Mouse (Mus musculus): ENCODE data around the gene Bcl2. TPM values are rescaled to one million over a fixed set of nuclear protein-coding genes. Genes with fewer than 3 reads are reported as not detected.

Bcl2 gene
- total and polyA plus RNA-seq, 2 experiments from 2014 or later, result 9.0 to 13.5 TPM

DNA sequence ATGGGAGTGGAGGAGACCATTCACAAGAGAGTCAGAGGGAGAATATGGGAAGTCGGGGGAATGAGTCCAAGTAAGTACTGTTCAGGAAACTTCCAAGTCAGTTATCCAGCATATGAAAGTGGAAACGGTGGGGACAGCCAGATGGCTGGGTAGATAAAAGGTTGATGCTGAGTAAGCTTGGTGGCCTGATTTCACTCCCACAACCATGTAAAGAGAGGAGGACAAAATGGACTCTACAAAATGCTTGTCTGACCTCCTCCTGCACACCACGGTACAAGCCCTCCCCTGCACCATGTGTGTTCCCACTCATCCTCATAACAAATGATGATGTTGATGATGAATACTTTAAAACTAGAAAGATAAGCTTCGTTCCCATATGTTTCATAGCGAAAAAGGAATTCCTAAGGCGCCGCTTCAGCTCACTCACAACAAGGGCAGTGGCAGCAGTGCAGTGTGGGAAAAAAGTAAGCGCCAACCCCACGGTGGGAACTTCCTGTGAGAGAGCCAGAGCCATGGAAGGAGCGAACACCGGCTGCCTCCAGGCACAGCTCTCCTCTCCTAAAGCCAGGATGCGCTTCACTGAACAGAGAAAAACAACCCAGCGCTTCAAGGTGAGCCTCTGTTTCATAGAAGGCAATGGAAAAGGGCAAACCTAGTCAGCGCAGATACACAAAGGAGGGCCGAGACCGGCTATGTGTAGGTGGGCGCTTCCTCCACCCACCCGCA, 26.5 kb downstream of the Bcl2 start:
- Histone ChIP-seq H3K27ac (ENCODE audit: low read depth, low read length) (no peak overlapping the region), H3K9me3 (ENCODE audit: low read length) (no peaks in the 10 kb centered on the region), H3K36me3 (ENCODE audit: insufficient read depth, low read length) (no peaks in the 10 kb centered on the region), H3K4me2 (ENCODE audit: low read depth, low read length, poor library complexity, severe bottlenecking) (no peak overlapping the region), H3K4me3 (ENCODE audit: low read depth, low read length) (no peak overlapping the region), H3K27me3 (ENCODE audit: insufficient read depth, low read length) (no peaks in the 10 kb centered on the region), H3K4me1 (ENCODE audit: insufficient read depth, low read length) (0 out of 2 replicates have a peak, but pooled peaks cover 3% of the 10 kb centered on the region), H3K9ac (replicated peaks; ENCODE audit: low read length, poor library complexity, severe bottlenecking) (no peak overlapping the region)
- DNase-seq (ENCODE audit: low spot score) (no peak), ATAC-seq (ENCODE audit: low FRiP score) (no peak)
- no peak for TF ChIP-seq CTCF (IDR thresholded peaks at IDR 0.05)
- 86% methylated on average over 18 of the region's 18 CpGs for WGBS

DNA sequence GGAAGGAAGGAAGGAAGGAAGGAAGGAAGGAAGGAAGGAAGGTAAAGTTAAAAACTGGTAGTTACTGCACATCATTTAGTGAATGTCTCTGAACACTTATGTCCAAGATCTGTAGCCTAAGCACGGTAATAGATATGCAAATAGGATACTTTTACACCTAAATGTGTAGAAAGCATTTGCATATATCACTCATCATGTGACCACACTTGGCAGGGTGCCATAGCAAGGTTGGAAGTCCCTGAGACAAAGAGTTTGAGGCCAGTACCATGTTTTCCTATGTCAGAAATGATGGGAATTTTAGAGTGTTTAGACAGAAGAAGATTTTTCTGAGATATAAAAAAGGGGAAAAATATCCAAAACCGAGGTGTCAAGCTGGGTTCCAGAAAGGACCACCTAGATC, 28.4 kb downstream of the Bcl2 start:
- Histone ChIP-seq H3K9me3 (ENCODE audit: low read length) (no peaks in the 10 kb centered on the region), H3K4me2 (ENCODE audit: low read depth, low read length, poor library complexity, severe bottlenecking) (no peak overlapping the region), H3K9ac (replicated peaks; ENCODE audit: low read length, poor library complexity, severe bottlenecking) (no peak overlapping the region), H3K27me3 (ENCODE audit: insufficient read depth, low read length) (no peaks in the 10 kb centered on the region), H3K36me3 (ENCODE audit: insufficient read depth, low read length) (no peaks in the 10 kb centered on the region), H3K4me3 (ENCODE audit: low read depth, low read length) (no peak overlapping the region), H3K4me1 (ENCODE audit: insufficient read depth, low read length) (0 out of 2 replicates have a peak, but pooled peaks cover 3% of the 10 kb centered on the region), H3K27ac (ENCODE audit: low read depth, low read length) (no peak overlapping the region)
- ATAC-seq (ENCODE audit: low FRiP score) (no peak), DNase-seq (ENCODE audit: low spot score) (no peak)
- 69% methylated on average over 2 of the region's 2 CpGs for WGBS
- no peak for TF ChIP-seq CTCF (IDR thresholded peaks at IDR 0.05)

DNA sequence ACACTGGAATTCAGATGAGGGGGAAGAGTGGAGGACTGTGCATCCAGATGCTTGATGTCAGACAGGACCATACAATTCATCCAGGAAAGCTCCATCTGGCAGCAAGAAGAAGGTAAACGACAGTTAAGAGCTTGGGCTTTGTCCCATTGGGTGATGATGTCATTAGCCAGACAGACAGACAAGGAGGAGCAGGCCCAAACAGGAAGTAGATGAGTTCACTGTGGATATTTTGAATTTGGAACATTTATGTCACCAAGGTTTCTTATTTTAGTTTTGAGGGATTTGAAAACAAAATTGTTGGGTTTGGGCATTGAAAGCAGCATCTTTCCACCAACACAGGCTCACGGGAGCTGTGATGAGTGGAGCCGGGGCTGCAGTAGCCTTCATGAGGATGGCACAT, 29.5 kb downstream of the Bcl2 start:
- no peak for TF ChIP-seq CTCF (IDR thresholded peaks at IDR 0.05)
- no peak overlapping the region for H3K27ac ChIP-seq (ENCODE audit: low read depth, low read length)
- 86% methylated on average over 3 of the region's 3 CpGs for WGBS
- no peak for DNase-seq (ENCODE audit: low spot score)
- H3K36me3 ChIP-seq (ENCODE audit: insufficient read depth, low read length), result no peaks in the 10 kb centered on the region
- ATAC-seq (ENCODE audit: low FRiP score), result no peak
- 0 out of 2 replicates have a peak, but pooled peaks cover 3% of the 10 kb centered on the region for H3K4me1 ChIP-seq (ENCODE audit: insufficient read depth, low read length)
- no peaks in the 10 kb centered on the region for H3K9me3 ChIP-seq (ENCODE audit: low read length)
- no peak overlapping the region for H3K4me2 ChIP-seq (ENCODE audit: low read depth, low read length, poor library complexity, severe bottlenecking)
- no peaks in the 10 kb centered on the region for H3K27me3 ChIP-seq (ENCODE audit: insufficient read depth, low read length)
- no peak overlapping the region for H3K4me3 ChIP-seq (ENCODE audit: low read depth, low read length)
- H3K9ac ChIP-seq (replicated peaks; ENCODE audit: low read length, poor library complexity, severe bottlenecking), result no peak overlapping the region

DNA sequence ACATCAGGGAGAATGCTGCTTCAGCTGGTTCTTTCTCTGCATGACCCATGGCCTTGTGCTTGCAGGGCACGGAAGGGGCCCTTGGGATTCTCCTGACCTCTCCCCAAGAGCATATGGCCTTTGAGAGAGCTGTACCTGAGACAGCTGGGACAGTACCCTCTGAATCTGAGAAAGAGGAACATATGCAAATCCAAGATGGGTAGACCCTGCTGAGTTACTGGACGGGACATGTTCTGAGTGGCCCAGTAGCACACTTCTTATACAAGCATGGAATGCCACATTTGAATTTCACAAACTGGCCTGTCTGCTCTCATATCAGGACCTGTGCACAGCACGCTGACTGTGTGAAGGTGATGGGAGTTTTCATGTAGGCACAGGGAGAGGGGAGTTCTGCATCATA, 31.2 kb downstream of the Bcl2 start:
- 88% methylated on average over 3 of the region's 3 CpGs for WGBS
- ATAC-seq (ENCODE audit: low FRiP score), result no peak
- no peaks in the 10 kb centered on the region for H3K4me1 ChIP-seq (ENCODE audit: insufficient read depth, low read length)
- no peak overlapping the region for H3K4me2 ChIP-seq (ENCODE audit: low read depth, low read length, poor library complexity, severe bottlenecking)
- no peaks in the 10 kb centered on the region for H3K27me3 ChIP-seq (ENCODE audit: insufficient read depth, low read length)
- H3K4me3 ChIP-seq (ENCODE audit: low read depth, low read length), result no peak overlapping the region
- TF ChIP-seq CTCF (IDR thresholded peaks at IDR 0.05), result no peak
- H3K27ac ChIP-seq (ENCODE audit: low read depth, low read length), result no peak overlapping the region
- no peaks in the 10 kb centered on the region for H3K36me3 ChIP-seq (ENCODE audit: insufficient read depth, low read length)
- no peaks in the 10 kb centered on the region for H3K9me3 ChIP-seq (ENCODE audit: low read length)
- no peak overlapping the region for H3K9ac ChIP-seq (replicated peaks; ENCODE audit: low read length, poor library complexity, severe bottlenecking)
- DNase-seq (ENCODE audit: low spot score), result no peak

DNA sequence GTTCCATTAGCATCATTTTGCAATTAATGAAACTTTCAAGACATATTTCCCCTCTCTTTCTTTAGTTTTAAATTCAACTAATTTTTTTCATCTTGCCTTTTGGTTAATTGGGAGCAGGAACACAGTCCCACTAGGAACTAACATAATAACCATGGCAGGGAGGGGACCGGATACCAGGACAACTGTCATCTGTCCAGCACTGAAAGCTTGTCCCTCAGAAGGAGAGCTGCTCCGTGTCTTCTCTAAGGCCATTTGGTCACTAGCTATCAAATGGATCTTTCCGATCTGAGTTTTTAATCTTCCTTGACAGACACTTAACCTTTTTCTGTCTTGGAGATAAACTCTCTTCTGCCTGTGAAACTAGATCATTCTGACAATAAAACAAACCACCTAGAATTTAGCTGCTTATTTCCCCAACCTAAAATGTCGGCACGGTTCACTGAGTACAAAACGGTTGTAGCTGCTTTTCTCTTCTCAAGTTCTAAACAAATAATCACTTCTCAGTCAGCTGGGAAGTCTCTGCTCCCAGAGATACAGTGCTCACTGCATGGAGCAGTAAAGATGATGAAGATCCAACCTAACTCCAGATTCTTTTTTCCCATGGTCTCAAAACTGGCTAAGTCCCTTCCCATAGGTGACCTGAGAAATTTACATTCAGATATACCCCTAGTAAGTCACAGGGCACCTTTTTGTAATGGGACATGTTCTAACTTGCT, 34.1 kb downstream of the Bcl2 start:
- WGBS, result 74% methylated on average over 6 of the region's 6 CpGs
- Histone ChIP-seq H3K27ac (ENCODE audit: low read depth, low read length) (no peak overlapping the region), H3K27me3 (ENCODE audit: insufficient read depth, low read length) (no peaks in the 10 kb centered on the region), H3K4me2 (ENCODE audit: low read depth, low read length, poor library complexity, severe bottlenecking) (no peak overlapping the region), H3K4me3 (ENCODE audit: low read depth, low read length) (no peak overlapping the region), H3K36me3 (ENCODE audit: insufficient read depth, low read length) (no peaks in the 10 kb centered on the region), H3K9me3 (ENCODE audit: low read length) (no peaks in the 10 kb centered on the region), H3K9ac (replicated peaks; ENCODE audit: low read length, poor library complexity, severe bottlenecking) (no peak overlapping the region), H3K4me1 (ENCODE audit: insufficient read depth, low read length) (no peaks in the 10 kb centered on the region)
- no peak for TF ChIP-seq CTCF (IDR thresholded peaks at IDR 0.05)
- ATAC-seq (ENCODE audit: low FRiP score) (no peak), DNase-seq (ENCODE audit: low spot score) (no peak)

DNA sequence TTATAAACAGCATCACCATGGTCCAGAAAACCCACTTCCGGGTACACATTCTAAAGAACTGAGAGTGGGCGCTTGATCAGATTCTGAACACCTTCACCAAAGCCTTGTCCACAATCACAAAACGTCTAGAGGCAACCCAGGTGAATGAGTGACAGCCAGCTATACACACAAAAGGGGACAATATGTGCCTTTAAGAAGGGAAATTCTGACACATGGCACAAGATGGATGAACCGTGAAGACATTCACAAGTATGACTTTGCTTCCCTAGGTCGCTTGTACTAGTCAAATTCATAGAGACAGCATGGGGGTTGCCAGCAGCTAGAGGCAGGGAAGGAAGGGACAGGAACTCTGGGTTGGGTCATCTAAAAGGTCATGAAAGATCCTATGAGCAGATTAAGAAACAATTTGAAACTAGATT, 36.0 kb downstream of the Bcl2 start:
- H3K36me3 ChIP-seq (ENCODE audit: insufficient read depth, low read length), result no peaks in the 10 kb centered on the region
- WGBS, result 88% methylated on average over 5 of the region's 5 CpGs
- no peak overlapping the region for H3K27ac ChIP-seq (ENCODE audit: low read depth, low read length)
- ATAC-seq (ENCODE audit: low FRiP score), result no peak
- H3K9me3 ChIP-seq (ENCODE audit: low read length), result no peaks in the 10 kb centered on the region
- no peak overlapping the region for H3K4me3 ChIP-seq (ENCODE audit: low read depth, low read length)
- no peak overlapping the region for H3K4me2 ChIP-seq (ENCODE audit: low read depth, low read length, poor library complexity, severe bottlenecking)
- no peak for TF ChIP-seq CTCF (IDR thresholded peaks at IDR 0.05)
- H3K9ac ChIP-seq (replicated peaks; ENCODE audit: low read length, poor library complexity, severe bottlenecking), result no peak overlapping the region
- DNase-seq (ENCODE audit: low spot score), result no peak
- no peaks in the 10 kb centered on the region for H3K4me1 ChIP-seq (ENCODE audit: insufficient read depth, low read length)
- no peaks in the 10 kb centered on the region for H3K27me3 ChIP-seq (ENCODE audit: insufficient read depth, low read length)

All from midbrain, postnatal 0 days (tissue).